ENCODE assay signal across 8 mouse cellular contexts in the genomic region with DNA sequence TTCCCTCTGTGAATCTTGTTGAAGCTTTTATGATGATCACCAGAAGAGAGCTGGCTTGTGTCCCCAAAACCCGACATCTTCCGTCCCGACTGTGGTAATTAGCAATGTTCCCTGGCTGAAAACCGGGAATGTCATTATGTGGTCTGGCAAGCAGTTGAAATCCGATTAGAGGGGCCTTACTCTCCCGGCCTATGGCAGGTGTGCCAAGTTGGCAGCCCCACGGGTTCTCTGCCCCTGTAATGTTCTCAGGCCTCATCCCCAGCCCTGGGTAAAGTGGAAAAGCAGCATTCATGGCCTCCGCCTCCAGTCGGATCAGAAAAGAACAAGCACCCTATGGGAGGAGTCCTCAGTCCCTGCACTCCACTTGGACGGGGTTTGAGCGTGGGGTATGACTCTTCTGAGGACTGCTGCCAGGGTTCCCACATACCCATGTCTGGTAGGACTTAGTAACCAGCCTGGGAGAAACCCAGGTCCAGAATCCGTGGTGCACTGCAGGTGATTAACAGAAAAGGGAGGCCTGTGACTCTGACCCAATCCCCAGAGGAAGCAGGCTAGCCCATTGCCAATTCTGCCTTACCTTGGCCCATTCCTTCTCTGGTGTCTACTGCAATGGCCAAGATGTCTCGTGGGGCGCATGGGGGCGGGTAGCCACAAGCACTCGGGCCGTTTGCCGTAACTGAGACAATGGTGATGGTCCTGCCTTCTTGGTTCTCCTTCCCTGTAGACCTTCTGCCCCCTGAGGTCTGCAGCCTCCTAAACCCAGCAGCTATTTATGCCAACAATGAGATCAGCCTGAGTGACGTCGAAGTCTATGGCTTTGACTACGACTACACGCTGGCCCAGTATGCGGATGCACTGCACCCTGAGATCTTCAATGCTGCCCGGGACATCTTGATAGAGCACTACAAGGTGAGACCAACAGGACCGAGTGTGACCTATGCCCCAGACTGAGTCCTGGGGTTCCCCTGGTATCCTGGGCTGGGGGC. TPM values are rescaled to one million over a fixed set of nuclear protein-coding genes. Genes with fewer than 3 reads are reported as not detected.
DNase-seq lines count a peak whose midpoint lies in the region; ATAC-seq lines count a peak whose summit lies in the region.
"Had no signal": no experiment of that assay in that cellular context is flagged by ENCODE, and none has a peak within 500 bp of the region (broad histone marks: within the 10 kb centered on the region; RNA-seq: fewer than 3 reads in every experiment).

No protein-coding gene starts in this region.

- peak overlapping the region; percentile 37 for H3K27ac ChIP-seq in hindbrain, embryonic 13.5 days
- H3K27ac ChIP-seq in hindbrain, embryonic 11.5 days (ENCODE audit: low read depth, low read length), result no peak overlapping the region
- H3K27ac ChIP-seq in forebrain, embryonic 10.5 days, result no peak overlapping the region
- H3K27ac ChIP-seq in midbrain, embryonic 15.5 days, result peak overlapping the region; percentile 40

- no peaks in the 10 kb centered on the region for H3K9me3 ChIP-seq in hindbrain, embryonic 13.5 days
- no peaks in the 10 kb centered on the region for H3K9me3 ChIP-seq in hindbrain, embryonic 11.5 days (ENCODE audit: control insufficient read depth, low read length)
- H3K9me3 ChIP-seq in forebrain, embryonic 10.5 days, result no peaks in the 10 kb centered on the region
- H3K9me3 ChIP-seq in midbrain, embryonic 15.5 days, result no peaks in the 10 kb centered on the region

- 0 out of 2 replicates have a peak overlapping the region, but pooled peaks have one; percentile 46 for H3K9ac ChIP-seq in hindbrain, embryonic 13.5 days
- no peak overlapping the region for H3K9ac ChIP-seq in hindbrain, embryonic 11.5 days (ENCODE audit: low read depth, low read length)
- H3K9ac ChIP-seq in midbrain, embryonic 15.5 days, result no peak overlapping the region

- no peak overlapping the region for H3K4me3 ChIP-seq in hindbrain, embryonic 13.5 days
- no peak overlapping the region for H3K4me3 ChIP-seq in hindbrain, embryonic 11.5 days (ENCODE audit: low read depth, low read length)
- H3K4me3 ChIP-seq in forebrain, embryonic 10.5 days, result peak overlapping the region; percentile 1; the same call in 1 of the 2 replicates
- H3K4me3 ChIP-seq in midbrain, embryonic 15.5 days, result no peak overlapping the region

- ATAC-seq in hindbrain, embryonic 13.5 days (ENCODE audit: low FRiP score), result no peak
- no peak for ATAC-seq in hindbrain, embryonic 11.5 days (ENCODE audit: low FRiP score)
- no peak for ATAC-seq in midbrain, embryonic 15.5 days (replicated peaks)
- ATAC-seq in frontal cortex, adult (ENCODE audit: low TSS enrichment), result no peak

- H3K4me1 ChIP-seq in hindbrain, embryonic 13.5 days (replicated peaks), result peaks cover 48% of the 10 kb centered on the region
- peaks cover 9% of the 10 kb centered on the region; the same call in 1 of the 2 replicates for H3K4me1 ChIP-seq in hindbrain, embryonic 11.5 days (replicated peaks; ENCODE audit: control insufficient read depth, insufficient read depth, low read length)
- peaks cover 47% of the 10 kb centered on the region for H3K4me1 ChIP-seq in forebrain, embryonic 10.5 days
- H3K4me1 ChIP-seq in midbrain, embryonic 15.5 days, result peaks cover 42% of the 10 kb centered on the region

- no peak overlapping the region for H3K4me2 ChIP-seq in hindbrain, embryonic 13.5 days
- H3K4me2 ChIP-seq in hindbrain, embryonic 11.5 days (replicated peaks; ENCODE audit: low read depth, low read length), result no peak overlapping the region
- peak overlapping the region; percentile 61; the same call in 1 of the 2 replicates for H3K4me2 ChIP-seq in midbrain, embryonic 15.5 days

- WGBS in hindbrain, embryonic 13.5 days, result 82% methylated on average over 25 of the region's 25 CpGs
- 92% methylated on average over 25 of the region's 25 CpGs for WGBS in hindbrain, embryonic 11.5 days
- WGBS in forebrain, embryonic 10.5 days, result 94% methylated on average over 25 of the region's 25 CpGs
- WGBS in midbrain, embryonic 15.5 days, result 83% methylated on average over 25 of the region's 25 CpGs

- no peak for DNase-seq in hindbrain, embryonic 11.5 days (ENCODE audit: low spot score)
- peak; percentile 61 for DNase-seq in lung, postnatal 10 days
- no peak for DNase-seq in lung, postnatal 25 days (ENCODE audit: low spot score)
- DNase-seq in forebrain, embryonic 10.5 days (ENCODE audit: extremely low spot score, low spot score), result no peak
- DNase-seq: thymus, postnatal 14 days had no signal

- H3K36me3 ChIP-seq in hindbrain, embryonic 13.5 days, result peaks cover 49% of the 10 kb centered on the region
- peaks cover 33% of the 10 kb centered on the region for H3K36me3 ChIP-seq in hindbrain, embryonic 11.5 days (ENCODE audit: control insufficient read depth, insufficient read depth, low read length)
- peaks cover 70% of the 10 kb centered on the region for H3K36me3 ChIP-seq in forebrain, embryonic 10.5 days (replicated peaks)
- peaks cover under 1% of the 10 kb centered on the region; the same call in 1 of the 2 replicates for H3K36me3 ChIP-seq in midbrain, embryonic 15.5 days (replicated peaks)

- no peaks in the 10 kb centered on the region for H3K27me3 ChIP-seq in hindbrain, embryonic 13.5 days
- no peaks in the 10 kb centered on the region for H3K27me3 ChIP-seq in hindbrain, embryonic 11.5 days (ENCODE audit: control insufficient read depth, insufficient read depth, low read length)
- no peaks in the 10 kb centered on the region for H3K27me3 ChIP-seq in forebrain, embryonic 10.5 days (ENCODE audit: poor library complexity, severe bottlenecking)
- H3K27me3 ChIP-seq in midbrain, embryonic 15.5 days (replicated peaks), result no peaks in the 10 kb centered on the region

RNA-seq across cellular contexts. Expression of a gene that starts 3.5 kb away (rescaled TPM):
- polyA plus RNA-seq in hindbrain, embryonic 13.5 days (2015; fragmentation: Nextera tagmentation; extraction: Ambion mirVana), result 273 and 282 TPM in 2 replicates
- polyA plus RNA-seq in hindbrain, embryonic 11.5 days (2014; fragmentation: Nextera tagmentation; extraction: Ambion mirVana), result 458 and 483 TPM in 2 replicates
- 558 and 609 TPM in 2 replicates for polyA plus RNA-seq in forebrain, embryonic 10.5 days (2016; fragmentation: Nextera tagmentation; extraction: Ambion mirVana)
- polyA plus RNA-seq in midbrain, embryonic 15.5 days (2015; fragmentation: Nextera tagmentation; extraction: Ambion mirVana), result 247 and 295 TPM in 2 replicates

RNA-seq across cellular contexts. Expression of a gene that starts 5.6 kb away (rescaled TPM):
- 83.1 and 83.2 TPM in 2 replicates for polyA plus RNA-seq in hindbrain, embryonic 13.5 days (2015; fragmentation: Nextera tagmentation; extraction: Ambion mirVana)
- polyA plus RNA-seq in hindbrain, embryonic 11.5 days (2014; fragmentation: Nextera tagmentation; extraction: Ambion mirVana), result 58.7 and 65.0 TPM in 2 replicates
- 58.3 and 58.8 TPM in 2 replicates for polyA plus RNA-seq in forebrain, embryonic 10.5 days (2016; fragmentation: Nextera tagmentation; extraction: Ambion mirVana)
- polyA plus RNA-seq in midbrain, embryonic 15.5 days (2015; fragmentation: Nextera tagmentation; extraction: Ambion mirVana), result 51.1 and 51.3 TPM in 2 replicates

RNA-seq across cellular contexts. Expression of a gene that starts 34.1 kb away (rescaled TPM):
- polyA plus RNA-seq in hindbrain, embryonic 13.5 days (2015; fragmentation: Nextera tagmentation; extraction: Ambion mirVana), result 24.8 and 25.2 TPM in 2 replicates
- polyA plus RNA-seq in hindbrain, embryonic 11.5 days (2014; fragmentation: Nextera tagmentation; extraction: Ambion mirVana), result 23.5 and 25.5 TPM in 2 replicates
- polyA plus RNA-seq in forebrain, embryonic 10.5 days (2016; fragmentation: Nextera tagmentation; extraction: Ambion mirVana), result 20.7 and 21.6 TPM in 2 replicates
- polyA plus RNA-seq in midbrain, embryonic 15.5 days (2015; fragmentation: Nextera tagmentation; extraction: Ambion mirVana), result 22.8 TPM in 2 replicates

Comparison
In these comparisons a context has a peak if more than half of its experiments do, and no peak if none do; other contexts are left out.
1. H3K27ac ChIP-seq: peak in hindbrain, embryonic 13.5 days (single experiment) and midbrain, embryonic 15.5 days (single experiment); none in hindbrain, embryonic 11.5 days (single experiment) and forebrain, embryonic 10.5 days (single experiment).